Mouse (Mus musculus) gastrocnemius, adult 2 months (tissue): ENCODE results near the gene Fam124a. TPM values are rescaled to one million over a fixed set of nuclear protein-coding genes. Genes with fewer than 3 reads are reported as not detected.

ENCODE experiments used
- DNase-seq: peaks from one replicate; pipeline ENCODE4 v3.0.0; 2022
- H3K27ac ChIP-seq: fragments of 200-600 bp; 2 replicates; pipeline ENCODE4 v1.8.1; 2022; ENCODE audit warnings: mild to moderate bottlenecking
- H3K4me3 ChIP-seq: fragments of 200-600 bp; 2 replicates; pipeline ENCODE4 v1.8.1; 2022; ENCODE audit warnings: mild to moderate bottlenecking, moderate library complexity
- CTCF ChIP-seq: fragments of 200-600 bp; IDR thresholded peaks from 2 replicates; pipeline ENCODE4 v1.8.1; 2022; ENCODE audit warnings: antibody characterized with exemption, mild to moderate bottlenecking, moderate library complexity
- intact Hi-C: fragments of 180-260 bp; cut with DNase I; formaldehyde crosslinking; loops from one replicate; pipeline ENCODE4 v1.15.1; 2025
- total RNA-seq, 2 experiments: library from RNA; stranded (reverse); gene quantifications; 2 replicates each; pipeline ENCODE4 v1.2.3; 2021

Gene Fam124a
- total RNA-seq, 2 experiments from 2014 or later = 2.9 to 3.9 TPM

DNA sequence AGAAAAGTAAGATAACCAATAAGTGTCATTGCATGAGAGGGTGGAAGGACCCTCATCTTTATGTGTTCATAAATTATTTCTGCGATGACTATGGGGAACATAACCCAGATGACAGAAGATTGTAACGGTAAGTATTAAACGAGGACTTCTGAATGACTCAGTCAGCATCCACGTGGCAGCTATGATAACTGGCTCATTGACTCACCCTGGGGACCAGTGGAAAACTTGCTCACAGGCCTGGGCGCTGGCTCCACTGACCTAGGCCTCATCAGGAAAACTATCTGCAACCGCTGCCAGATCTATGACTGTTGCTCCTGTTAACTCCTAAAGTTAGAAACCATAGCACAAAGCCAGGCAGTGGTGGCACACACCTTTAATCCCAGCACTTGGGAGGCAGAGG, 92.9 kb downstream of the Fam124a start:
- no peak for DNase-seq

GRCm38 (mm10) chr14:62650376-62650775, 94.8 kb downstream of the Fam124a start:
- DNase-seq = no peak
- H3K4me3 ChIP-seq = no peak overlapping the region
- H3K27ac ChIP-seq = no peak overlapping the region
- no peak for TF ChIP-seq CTCF
- intact Hi-C loops = no loop called here

More for the DNA sequence above, 92.9 kb downstream of the Fam124a start:
- no peak overlapping the region for H3K27ac ChIP-seq
- intact Hi-C loops = no loop called here
- H3K4me3 ChIP-seq = no peak overlapping the region
- no peak for TF ChIP-seq CTCF

DNA sequence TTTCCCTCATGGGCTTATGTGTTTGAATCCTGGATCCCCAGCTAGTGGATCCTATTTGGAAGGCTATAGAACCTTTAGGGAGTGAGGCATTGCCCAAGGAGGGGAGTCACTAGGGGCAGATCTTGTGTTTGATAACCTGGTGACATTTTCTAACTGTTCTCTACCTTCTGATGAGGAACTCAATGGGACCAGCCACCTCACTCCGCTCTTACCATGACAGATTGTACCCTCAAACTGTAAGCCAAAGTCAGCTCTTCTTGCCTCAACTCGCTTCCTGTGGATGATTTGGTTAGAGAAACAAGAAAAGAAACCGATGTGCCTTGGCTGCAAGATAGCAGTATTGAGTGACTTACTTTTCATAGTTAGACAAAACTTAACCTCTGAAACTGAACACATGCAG, 96.2 kb downstream of the Fam124a start:
- H3K27ac ChIP-seq = no peak overlapping the region
- TF ChIP-seq CTCF = no peak
- no peak for DNase-seq
- H3K4me3 ChIP-seq = no peak overlapping the region
- intact Hi-C loops = no loop called here

- no peak for TF ChIP-seq CTCF
- intact Hi-C loops = no loop called here
- Histone ChIP-seq H3K27ac (no peak overlapping the region), H3K4me3 (no peak overlapping the region)
- DNase-seq = no peak
These were observed 100.5 kb downstream of the Fam124a start for GRCm38 (mm10) chr14:62655996-62656395.

- H3K4me3 ChIP-seq = no peak overlapping the region
- no peak overlapping the region for H3K27ac ChIP-seq
- intact Hi-C loops = no loop called here
- no peak for DNase-seq
- TF ChIP-seq CTCF = no peak
These were observed 101.9 kb downstream of the Fam124a start for GRCm38 (mm10) chr14:62657469-62657868.

Other genes starting within 250 kb of the Fam124a start
- not detected for gene Gucy1b2, start 99.4 kb upstream of the Fam124a start, total RNA-seq
- not detected for gene Gm4131, start 11.2 kb downstream of the Fam124a start, total RNA-seq
- gene Serpine3, start 107.9 kb downstream of the Fam124a start, total RNA-seq = not detected
- gene Ints6, start 205.4 kb downstream of the Fam124a start, total RNA-seq = 10 to 100 TPM; 15.9 to 17.6 TPM